Mouse (Mus musculus) cerebellum, adult 2 months (tissue): ENCODE measurements around the gene Akt3.

ENCODE experiments used
- CTCF ChIP-seq: fragments of 200-500 bp; IDR thresholded peaks from 2 replicates; pipeline ENCODE4 v1.5.1; 2011; ENCODE audit warnings: low read depth, mild to moderate bottlenecking, control low read depth, low read length, moderate library complexity, borderline replicate concordance; ENCODE audit not compliant: insufficient read depth
- POLR2A ChIP-seq: fragments of 200-500 bp; IDR thresholded peaks from 2 replicates; pipeline ENCODE4 v1.6.1; 2011; ENCODE audit warnings: low read length, control low read depth, borderline replicate concordance; ENCODE audit not compliant: insufficient read depth

DNA sequence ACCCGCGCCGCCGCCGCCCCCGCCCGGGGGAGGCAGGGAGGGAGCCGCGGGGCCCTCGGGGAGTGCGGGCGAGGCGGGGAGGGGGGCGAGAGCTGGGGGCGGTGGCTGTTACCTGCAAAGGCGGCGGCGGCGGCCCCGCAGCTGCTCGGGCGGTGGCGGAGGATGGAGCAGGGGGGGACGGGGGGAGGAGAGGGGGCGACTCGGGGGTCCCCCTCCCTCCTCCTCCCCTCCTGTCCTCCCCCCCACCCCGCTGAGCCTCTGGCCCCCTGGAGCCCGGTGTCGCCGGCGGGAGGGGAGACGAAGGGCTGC is at the start of gene Akt3:
- TF ChIP-seq CTCF (no peak), POLR2A (no peak)
